Comparison of ENCODE assay signal across 9 mouse cellular contexts in the genomic region with DNA sequence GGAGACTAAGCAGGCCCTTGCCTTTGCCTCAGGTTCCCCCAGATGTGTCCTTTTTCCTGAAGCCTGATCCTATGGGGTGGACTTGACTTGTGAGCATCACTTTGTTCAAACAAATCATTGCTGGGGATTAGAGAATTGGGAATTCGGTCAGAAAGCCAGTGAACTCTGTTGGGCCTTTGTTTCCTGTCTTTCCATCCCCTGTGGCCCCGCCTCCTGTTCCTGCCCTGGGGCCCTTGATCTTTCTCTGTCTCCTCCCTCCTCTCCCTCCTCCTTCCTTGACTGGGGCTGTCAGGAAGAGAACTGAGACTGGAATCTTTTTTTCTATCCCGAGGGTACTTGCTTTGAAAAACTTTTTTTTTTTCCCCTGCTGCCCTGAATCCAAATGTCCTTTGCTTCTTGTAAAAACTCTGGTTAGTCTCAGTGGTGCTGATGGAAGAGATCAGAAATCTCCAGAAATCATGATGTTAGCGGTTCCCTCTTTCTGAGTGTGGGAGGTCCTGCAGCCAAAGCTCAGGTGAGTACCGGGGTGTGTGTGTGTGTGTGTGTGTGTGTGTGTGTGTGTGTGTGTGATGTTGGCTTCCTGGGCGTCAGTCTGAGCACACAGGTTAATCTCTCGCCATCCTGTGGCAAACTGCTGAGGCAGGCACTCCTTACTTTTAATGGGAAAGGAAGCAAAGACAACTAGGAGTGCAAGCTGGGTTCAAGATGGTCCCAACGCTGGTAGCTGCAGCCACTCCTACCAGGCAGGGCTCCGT.
DNase-seq lines count a peak whose midpoint lies in the region; ATAC-seq lines count a peak whose summit lies in the region.
"Had no signal": no experiment of that assay in that cellular context is flagged by ENCODE, and none has a peak within 500 bp of the region (broad histone marks: within the 10 kb centered on the region; RNA-seq: fewer than 3 reads in every experiment).

No protein-coding gene starts in this region.

- H3K27me3 ChIP-seq in midbrain, embryonic 12.5 days = peaks cover 5% of the 10 kb centered on the region; the same call in 1 of the 2 replicates
- no peaks in the 10 kb centered on the region for H3K27me3 ChIP-seq in midbrain, embryonic 16.5 days (ENCODE audit: control insufficient read depth, insufficient read depth, low read depth, low read length)
- 0 out of 2 replicates have a peak, but pooled peaks cover 6% of the 10 kb centered on the region for H3K27me3 ChIP-seq in heart, embryonic 12.5 days (replicated peaks)

- peak overlapping the region; percentile 76 for H3K27ac ChIP-seq in midbrain, embryonic 12.5 days (replicated peaks)
- H3K27ac ChIP-seq in midbrain, embryonic 16.5 days (ENCODE audit: low read length) = no peak overlapping the region
- no peak overlapping the region for H3K27ac ChIP-seq in heart, embryonic 12.5 days (ENCODE audit: poor library complexity, severe bottlenecking)

- WGBS in midbrain, embryonic 12.5 days = 14% methylated on average over 9 of the region's 9 CpGs
- WGBS in midbrain, embryonic 16.5 days = 14% methylated on average over 9 of the region's 9 CpGs
- WGBS in heart, embryonic 12.5 days = 27% methylated on average over 9 of the region's 9 CpGs

- no peaks in the 10 kb centered on the region for H3K9me3 ChIP-seq in midbrain, embryonic 12.5 days
- no peaks in the 10 kb centered on the region for H3K9me3 ChIP-seq in midbrain, embryonic 16.5 days (replicated peaks; ENCODE audit: control insufficient read depth, low read length, poor library complexity, severe bottlenecking)
- H3K9me3 ChIP-seq in heart, embryonic 12.5 days (replicated peaks) = no peaks in the 10 kb centered on the region

- H3K4me2 ChIP-seq in midbrain, embryonic 12.5 days (replicated peaks) = peak overlapping the region; percentile 31; the same call in 1 of the 2 replicates
- no peak overlapping the region for H3K4me2 ChIP-seq in midbrain, embryonic 16.5 days (ENCODE audit: low read length)
- 0 out of 2 replicates have a peak overlapping the region, but pooled peaks have one; percentile 1 for H3K4me2 ChIP-seq in heart, embryonic 12.5 days

- peaks cover 15% of the 10 kb centered on the region for H3K4me1 ChIP-seq in midbrain, embryonic 12.5 days
- peaks cover 3% of the 10 kb centered on the region; the same call in 1 of the 2 replicates for H3K4me1 ChIP-seq in midbrain, embryonic 16.5 days (ENCODE audit: control insufficient read depth, insufficient read depth, low read length)
- peaks cover 17% of the 10 kb centered on the region; the same call in 1 of the 2 replicates for H3K4me1 ChIP-seq in heart, embryonic 12.5 days (replicated peaks)

- intact Hi-C loops in gastrocnemius, postnatal 36 days (cut with DNase I) = no loop called here

- H3K36me3 ChIP-seq in midbrain, embryonic 12.5 days = no peaks in the 10 kb centered on the region
- H3K36me3 ChIP-seq in midbrain, embryonic 16.5 days (ENCODE audit: control insufficient read depth, insufficient read depth, low read length) = no peaks in the 10 kb centered on the region
- no peaks in the 10 kb centered on the region for H3K36me3 ChIP-seq in heart, embryonic 12.5 days

- peak; percentile 69 for ATAC-seq in midbrain, embryonic 12.5 days (ENCODE audit: low FRiP score, low read depth)
- no peak for ATAC-seq in midbrain, embryonic 16.5 days
- no peak for ATAC-seq in heart, embryonic 12.5 days (ENCODE audit: insufficient number of reproducible peaks, low FRiP score)

- peak; percentile 50 to 58 for DNase-seq in kidney, postnatal 4 days
- DNase-seq in yolk sac, embryonic 10.5 days (ENCODE audit: low spot score) = peak; percentile 35
- DNase-seq in gastrocnemius, postnatal 36 days = no peak
- no peak for DNase-seq in right cerebral cortex, postnatal 14 days
- DNase-seq in layer of hippocampus, adult 9-11 months = no peak

- no peak overlapping the region for H3K4me3 ChIP-seq in midbrain, embryonic 12.5 days
- H3K4me3 ChIP-seq in midbrain, embryonic 16.5 days (ENCODE audit: low read depth, low read length) = no peak overlapping the region
- H3K4me3 ChIP-seq in heart, embryonic 12.5 days = no peak overlapping the region
- H3K4me3 ChIP-seq: myocyte had no signal

- H3K9ac ChIP-seq in midbrain, embryonic 12.5 days (replicated peaks) = no peak overlapping the region
- H3K9ac ChIP-seq in midbrain, embryonic 16.5 days (ENCODE audit: low read depth, low read length) = no peak overlapping the region
- no peak overlapping the region for H3K9ac ChIP-seq in heart, embryonic 12.5 days

Comparison
In these comparisons a context has a peak if more than half of its experiments do, and no peak if none do; other contexts are left out.
1. DNase-seq: peak in kidney, postnatal 4 days (2 of 2) and yolk sac, embryonic 10.5 days (single experiment); none in gastrocnemius, postnatal 36 days (0 of 2), right cerebral cortex, postnatal 14 days (single experiment) and layer of hippocampus, adult 9-11 months (single experiment).